Mouse (Mus musculus) intestine, embryonic 15.5 days (tissue): ENCODE results near the gene Olfr544. TPM values are rescaled to one million over a fixed set of nuclear protein-coding genes. Genes with fewer than 3 reads are reported as not detected.
A peak's percentile ranks its signal among the peaks of the same experiment; 100 is the strongest.

Source experiments
- ATAC-seq: fragments of 200-750 bp; cut with Nextera tagmentation; 2 replicates; pipeline ENCODE4 v1.8.0; 2017; ENCODE audit warnings: moderate TSS enrichment, moderate library complexity
- H3K27ac ChIP-seq: fragments of 300-500 bp; sonication (generic); 2 replicates; pipeline ENCODE4 v1.5.1; 2015; ENCODE audit warnings: mild to moderate bottlenecking, inconsistent platforms
- H3K27me3 ChIP-seq: fragments of 300-500 bp; sonication (generic); replicated peaks from 2 replicates; pipeline ENCODE4 v1.6.1; 2015; ENCODE audit warnings: inconsistent platforms
- H3K36me3 ChIP-seq: fragments of 300-500 bp; sonication (generic); 2 replicates; pipeline ENCODE4 v1.6.1; 2015; ENCODE audit warnings: inconsistent platforms
- H3K4me1 ChIP-seq: fragments of 300-500 bp; sonication (generic); replicated peaks from 2 replicates; pipeline ENCODE4 v1.6.1; 2015; ENCODE audit warnings: inconsistent platforms
- H3K4me2 ChIP-seq: fragments of 300-500 bp; sonication (generic); replicated peaks from 2 replicates; pipeline ENCODE4 v1.6.1; 2015; ENCODE audit warnings: mild to moderate bottlenecking, inconsistent platforms
- H3K4me3 ChIP-seq: fragments of 300-500 bp; sonication (generic); replicated peaks from 2 replicates; pipeline ENCODE4 v1.5.1; 2015; ENCODE audit warnings: inconsistent platforms
- H3K9ac ChIP-seq: fragments of 300-500 bp; sonication (generic); 2 replicates; pipeline ENCODE4 v1.6.1; 2015; ENCODE audit warnings: inconsistent platforms
- H3K9me3 ChIP-seq: fragments of 300-500 bp; sonication (generic); 2 replicates; pipeline ENCODE4 v1.6.1; 2016; ENCODE audit warnings: inconsistent platforms
- WGBS: fragments of 180-500 bp; shearing (Covaris S2); methylation state at CpG from one replicate; pipeline ENCODE4 v1.1.7; 2015; 5-methylcytosine and 5-hydroxymethylcytosine counted together
- polyA plus RNA-seq: library from polyadenylated mRNA; unstranded; fragments of >200 nt; fragmentation: Nextera tagmentation; extraction: Ambion mirVana; gene quantifications from 2 replicates; pipeline ENCODE4 v1.2.1, GENCODE M21; 2015

The Olfr544 gene
- 0.06 TPM in 1 of 2 replicates, not detected in the other for polyA plus RNA-seq

DNA sequence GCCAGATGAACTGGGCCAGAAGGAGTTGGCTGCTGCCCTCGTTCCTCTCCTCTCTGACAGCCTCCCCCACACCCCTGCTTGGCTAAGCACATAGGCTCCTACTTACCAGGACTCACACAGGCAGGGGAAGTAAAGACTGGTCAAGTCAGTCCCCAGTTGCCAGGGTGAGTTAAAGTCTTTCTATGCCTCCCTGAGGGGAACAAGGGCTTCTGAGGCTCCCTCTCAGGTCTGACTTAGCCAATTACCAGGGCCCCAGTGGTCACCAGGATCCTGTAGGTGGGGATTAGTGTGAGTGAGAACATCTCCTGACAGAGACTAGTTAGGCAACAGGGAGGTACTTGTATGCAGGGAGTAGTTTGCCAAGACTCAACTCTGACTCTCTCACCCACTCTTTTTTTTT lies at the start of gene Olfr544:
Gene Olfr544, minus strand, starts transcription at position 153 of the 400 bp plus-strand sequence.
- no peak within 1 kb of the TSS for H3K4me2 ChIP-seq
- H3K27ac ChIP-seq, result no peak within 1 kb of the TSS
- H3K27me3 ChIP-seq, result no peaks in the 10 kb centered on the region
- H3K9ac ChIP-seq, result no peak within 1 kb of the TSS
- WGBS, result 50% methylated on average over 1 of the region's 1 CpGs
- H3K4me3 ChIP-seq, result no peak within 1 kb of the TSS
- H3K36me3 ChIP-seq, result no peaks in the 10 kb centered on the region
- H3K9me3 ChIP-seq, result no peaks in the 10 kb centered on the region
- ATAC-seq, result no peak
- H3K4me1 ChIP-seq, result no peaks in the 10 kb centered on the region

DNA sequence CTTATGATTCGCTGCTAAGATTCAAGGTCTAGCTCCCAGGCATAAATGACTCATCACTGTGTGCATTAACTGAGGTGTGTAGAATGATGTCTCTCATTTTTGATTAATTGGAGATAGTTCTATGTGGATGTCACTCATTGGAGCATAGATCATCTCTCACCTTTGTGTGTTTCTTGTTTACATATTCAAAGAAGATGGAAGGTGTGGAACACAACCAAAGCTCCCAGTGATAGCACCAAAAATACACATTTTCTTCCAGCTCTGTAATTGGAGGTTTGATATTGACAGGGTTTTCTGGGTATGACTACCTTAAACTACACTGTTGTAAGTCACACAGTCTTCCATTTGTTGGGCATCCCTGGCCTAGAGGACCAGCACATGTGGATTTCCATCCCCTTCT lies 46.3 kb upstream of the Olfr544 start, which contains the start of gene Olfr547:
Gene Olfr547, plus strand, starts transcription at position 301 of the 400 bp plus-strand sequence.
- no peaks in the 10 kb centered on the region for H3K27me3 ChIP-seq
- WGBS, result 71% methylated on average over 1 of the region's 1 CpGs
- H3K9ac ChIP-seq, result no peak within 1 kb of the TSS
- no peaks in the 10 kb centered on the region for H3K4me1 ChIP-seq
- H3K27ac ChIP-seq, result no peak within 1 kb of the TSS
- H3K4me3 ChIP-seq, result no peak within 1 kb of the TSS
- no peaks in the 10 kb centered on the region for H3K9me3 ChIP-seq
- no peak within 1 kb of the TSS for H3K4me2 ChIP-seq
- no peak for ATAC-seq
- H3K36me3 ChIP-seq, result no peaks in the 10 kb centered on the region

DNA sequence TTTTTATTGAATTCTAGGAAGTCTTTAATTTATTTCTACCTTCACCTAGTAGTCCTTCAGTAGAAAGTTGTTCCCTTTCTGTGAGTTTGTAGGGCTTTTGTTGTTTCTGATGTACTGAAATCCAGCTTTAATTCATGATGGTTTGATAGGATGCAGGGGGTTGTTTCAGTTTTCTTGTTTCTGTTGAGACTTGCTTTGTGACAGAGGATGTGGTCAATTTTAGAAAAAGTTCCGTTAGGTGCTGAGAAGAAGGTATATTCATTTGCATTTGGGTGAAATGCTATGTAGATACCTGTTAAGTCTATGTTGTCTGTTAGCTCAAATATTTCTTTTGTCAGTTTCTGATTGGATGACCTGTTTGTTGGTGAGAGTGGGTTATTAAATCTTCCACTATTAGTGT lies 40.9 kb upstream of the Olfr544 start:
- H3K4me2 ChIP-seq, result no peak overlapping the region
- no peak overlapping the region for H3K27ac ChIP-seq
- no peak overlapping the region for H3K9ac ChIP-seq
- H3K36me3 ChIP-seq, result no peaks in the 10 kb centered on the region
- WGBS, result 80% methylated on average over 1 of the region's 1 CpGs
- no peaks in the 10 kb centered on the region for H3K4me1 ChIP-seq
- no peak for ATAC-seq
- H3K27me3 ChIP-seq, result no peaks in the 10 kb centered on the region
- no peaks in the 10 kb centered on the region for H3K9me3 ChIP-seq
- H3K4me3 ChIP-seq, result no peak overlapping the region

DNA sequence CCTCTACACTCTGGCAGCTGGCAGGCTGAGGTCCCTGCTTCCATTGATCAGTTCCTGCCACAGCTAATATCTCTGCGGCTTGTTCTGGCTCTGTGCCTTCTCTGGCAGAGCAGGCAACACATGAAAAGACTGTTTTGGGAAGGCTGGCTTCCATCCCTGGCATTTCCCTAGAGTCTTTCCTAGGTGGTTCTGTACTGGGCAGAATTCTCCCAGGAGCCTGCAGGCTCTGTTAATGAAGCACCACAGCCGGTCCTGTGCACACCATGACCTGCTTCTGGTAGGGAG lies 28.9 kb upstream of the Olfr544 start:
- 79% methylated on average over 2 of the region's 2 CpGs for WGBS
- H3K4me1 ChIP-seq, result 0 out of 2 replicates have a peak, but pooled peaks cover 2% of the 10 kb centered on the region
- no peak overlapping the region for H3K4me2 ChIP-seq
- H3K9ac ChIP-seq, result no peak overlapping the region
- H3K4me3 ChIP-seq, result no peak overlapping the region
- no peaks in the 10 kb centered on the region for H3K9me3 ChIP-seq
- no peaks in the 10 kb centered on the region for H3K36me3 ChIP-seq
- ATAC-seq, result no peak
- no peak overlapping the region for H3K27ac ChIP-seq
- H3K27me3 ChIP-seq, result no peaks in the 10 kb centered on the region

DNA sequence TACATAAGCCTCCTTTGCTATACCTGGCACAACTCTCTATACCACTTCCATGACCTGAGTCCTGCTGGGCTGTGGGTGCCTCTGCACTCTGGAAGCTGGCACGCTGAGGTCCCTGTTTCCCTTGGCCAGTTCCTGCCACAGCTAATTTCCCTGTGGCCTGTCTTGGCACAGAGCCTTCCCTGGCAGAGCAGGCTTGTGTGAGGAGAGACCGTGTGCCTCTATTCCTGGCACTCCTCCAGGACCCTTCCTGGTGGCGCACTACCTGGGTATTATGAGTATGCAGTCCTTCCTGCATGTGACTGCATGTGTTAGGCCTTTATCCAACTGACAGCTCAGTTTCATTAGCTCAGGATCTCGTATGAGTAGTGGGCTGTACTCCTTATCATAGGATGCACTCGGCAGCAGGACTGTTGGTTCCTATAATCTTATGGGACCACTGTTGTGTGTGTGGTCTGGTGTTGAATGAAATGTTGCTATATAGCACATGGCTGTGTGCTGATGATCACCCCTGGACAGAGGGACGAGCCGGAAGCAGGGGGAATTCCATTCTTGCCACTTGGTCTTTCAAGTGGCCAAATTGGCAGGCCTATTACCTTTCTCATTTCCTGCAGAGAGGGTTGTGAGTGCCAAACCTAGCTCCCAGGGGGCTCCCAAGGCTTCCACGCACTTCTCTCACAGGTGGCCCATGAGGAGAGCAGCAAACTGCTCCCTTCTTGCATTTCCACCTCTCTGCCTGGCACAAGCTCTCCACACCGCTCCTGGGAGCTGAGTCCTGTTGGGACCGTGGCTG lies 28.3 kb upstream of the Olfr544 start:
- H3K9me3 ChIP-seq, result no peaks in the 10 kb centered on the region
- no peaks in the 10 kb centered on the region for H3K36me3 ChIP-seq
- H3K4me2 ChIP-seq, result no peak overlapping the region
- ATAC-seq, result no peak
- 0 out of 2 replicates have a peak, but pooled peaks cover 2% of the 10 kb centered on the region for H3K4me1 ChIP-seq
- no peak overlapping the region for H3K9ac ChIP-seq
- 0 out of 2 replicates have a peak, but pooled peaks cover 2% of the 10 kb centered on the region for H3K27me3 ChIP-seq
- no peak overlapping the region for H3K4me3 ChIP-seq
- WGBS, result 74% methylated on average over 10 of the region's 10 CpGs
- H3K27ac ChIP-seq, result no peak overlapping the region

DNA sequence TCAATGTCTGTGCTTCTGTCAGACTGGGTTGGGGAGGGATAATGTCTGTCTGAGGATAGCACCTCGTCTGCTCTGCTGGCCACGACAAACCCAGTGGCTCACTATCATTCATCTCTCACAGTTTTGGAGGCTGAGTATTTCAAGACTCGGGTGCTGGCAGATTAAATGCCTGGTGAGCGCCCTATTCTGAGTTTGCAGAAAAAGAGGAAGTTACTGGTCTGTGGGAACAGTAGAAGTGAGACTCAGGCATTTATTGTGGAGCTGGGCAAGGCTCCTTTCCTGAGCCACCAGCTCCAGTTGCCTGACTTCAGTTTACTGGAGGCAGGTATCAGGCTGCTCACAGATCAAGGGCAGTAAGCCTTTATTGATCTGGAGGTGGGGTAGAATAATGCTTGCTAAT lies 26.0 kb upstream of the Olfr544 start:
- Histone ChIP-seq H3K4me2 (no peak overlapping the region), H3K36me3 (no peaks in the 10 kb centered on the region), H3K27me3 (0 out of 2 replicates have a peak, but pooled peaks cover 2% of the 10 kb centered on the region), H3K9ac (no peak overlapping the region), H3K4me3 (no peak overlapping the region), H3K27ac (no peak overlapping the region), H3K4me1 (0 out of 2 replicates have a peak, but pooled peaks cover 2% of the 10 kb centered on the region), H3K9me3 (no peaks in the 10 kb centered on the region)
- ATAC-seq, result no peak
- WGBS, result 71% methylated on average over 4 of the region's 4 CpGs

DNA sequence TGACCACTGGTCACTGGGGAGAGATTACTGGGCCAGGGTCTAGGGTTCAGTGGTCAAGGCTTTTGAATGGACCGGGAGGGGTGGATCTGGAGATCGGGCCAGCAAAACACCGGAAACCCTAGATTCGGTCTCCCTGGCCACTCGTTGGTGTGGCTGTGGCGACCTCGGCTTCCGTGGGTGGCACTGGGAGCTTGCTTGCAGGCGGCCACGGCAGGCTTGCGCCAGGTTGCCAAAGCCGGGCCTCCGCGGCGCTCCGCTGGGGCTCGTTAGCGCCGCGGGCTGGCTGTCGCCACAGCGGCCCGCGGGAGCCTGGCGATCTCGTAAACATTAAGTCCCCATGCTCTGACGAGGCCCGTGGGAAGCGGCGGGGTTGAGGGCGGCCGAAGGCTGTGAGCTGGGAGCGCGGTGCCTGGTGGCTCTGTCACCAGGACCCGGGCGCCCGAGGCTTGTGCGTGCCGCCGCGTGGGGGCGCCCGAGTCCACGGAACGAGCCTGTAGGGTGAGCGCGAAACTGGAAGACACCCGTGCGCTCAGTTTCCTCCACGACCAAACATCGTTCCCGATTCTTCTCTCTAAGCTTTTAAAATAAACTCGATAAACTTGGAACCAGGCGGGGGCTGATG lies 24.8 kb upstream of the Olfr544 start:
- under 1% methylated on average over 54 of the region's 54 CpGs for WGBS
- H3K27me3 ChIP-seq, result 0 out of 2 replicates have a peak, but pooled peaks cover 2% of the 10 kb centered on the region
- no peak overlapping the region for H3K27ac ChIP-seq
- H3K4me2 ChIP-seq, result peak overlapping the region; percentile 96
- H3K4me1 ChIP-seq, result 0 out of 2 replicates have a peak, but pooled peaks cover 2% of the 10 kb centered on the region
- no peaks in the 10 kb centered on the region for H3K9me3 ChIP-seq
- H3K36me3 ChIP-seq, result no peaks in the 10 kb centered on the region
- peak overlapping the region; percentile 65 for H3K9ac ChIP-seq
- ATAC-seq, result peak; percentile 97
- H3K4me3 ChIP-seq, result peak overlapping the region; percentile 51

DNA sequence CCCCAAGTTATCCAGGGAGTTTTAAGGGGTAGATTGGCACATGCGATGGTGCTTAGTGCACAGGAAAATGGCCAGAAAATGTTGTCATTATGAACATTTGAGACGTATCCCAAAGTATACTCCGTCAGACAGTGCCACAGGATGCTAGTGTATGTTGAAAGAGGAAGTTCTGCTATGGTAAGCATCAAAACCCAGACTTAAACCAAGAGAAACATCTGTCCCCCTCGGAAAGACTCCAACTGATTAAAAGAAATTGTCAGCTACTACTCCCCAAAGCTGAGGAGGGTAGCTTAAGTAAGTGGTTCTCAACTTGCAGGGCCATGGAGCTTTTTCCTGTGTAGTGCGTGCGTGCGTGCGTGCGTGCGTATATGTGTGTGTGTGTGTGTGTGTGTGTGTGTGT lies 23.8 kb upstream of the Olfr544 start:
- no peak for ATAC-seq
- 0 out of 2 replicates have a peak, but pooled peaks cover 2% of the 10 kb centered on the region for H3K27me3 ChIP-seq
- H3K27ac ChIP-seq, result no peak overlapping the region
- no peaks in the 10 kb centered on the region for H3K9me3 ChIP-seq
- 0 out of 2 replicates have a peak, but pooled peaks cover 2% of the 10 kb centered on the region for H3K4me1 ChIP-seq
- no peaks in the 10 kb centered on the region for H3K36me3 ChIP-seq
- WGBS, result 90% methylated on average over 10 of the region's 10 CpGs
- no peak overlapping the region for H3K4me3 ChIP-seq
- no peak overlapping the region for H3K4me2 ChIP-seq
- H3K9ac ChIP-seq, result no peak overlapping the region

DNA sequence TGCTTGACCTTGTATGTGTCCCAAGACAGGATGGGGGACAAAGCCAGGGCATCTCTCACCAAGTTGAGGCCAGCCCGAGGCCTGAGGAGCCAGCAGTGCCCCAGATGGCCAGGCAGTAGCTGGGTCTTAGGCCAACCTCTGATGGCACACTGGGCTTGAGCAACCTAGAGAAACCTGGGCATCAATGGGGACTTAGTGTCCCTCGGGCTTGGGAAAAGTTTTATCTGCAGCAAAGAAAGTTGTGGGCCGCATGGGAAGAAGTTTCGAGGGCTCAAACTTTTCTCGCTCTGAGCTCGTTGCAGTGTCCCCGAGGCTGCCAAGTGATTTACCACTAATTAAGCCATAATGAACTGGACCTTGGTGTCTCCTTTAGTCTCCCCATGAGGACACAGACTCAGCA lies 21.6 kb upstream of the Olfr544 start:
- Histone ChIP-seq H3K9ac (no peak overlapping the region), H3K36me3 (no peaks in the 10 kb centered on the region), H3K4me2 (no peak overlapping the region), H3K27ac (no peak overlapping the region), H3K9me3 (no peaks in the 10 kb centered on the region), H3K4me1 (0 out of 2 replicates have a peak, but pooled peaks cover 2% of the 10 kb centered on the region), H3K4me3 (no peak overlapping the region), H3K27me3 (0 out of 2 replicates have a peak, but pooled peaks cover 2% of the 10 kb centered on the region)
- no peak for ATAC-seq
- WGBS, result 85% methylated on average over 7 of the region's 7 CpGs

DNA sequence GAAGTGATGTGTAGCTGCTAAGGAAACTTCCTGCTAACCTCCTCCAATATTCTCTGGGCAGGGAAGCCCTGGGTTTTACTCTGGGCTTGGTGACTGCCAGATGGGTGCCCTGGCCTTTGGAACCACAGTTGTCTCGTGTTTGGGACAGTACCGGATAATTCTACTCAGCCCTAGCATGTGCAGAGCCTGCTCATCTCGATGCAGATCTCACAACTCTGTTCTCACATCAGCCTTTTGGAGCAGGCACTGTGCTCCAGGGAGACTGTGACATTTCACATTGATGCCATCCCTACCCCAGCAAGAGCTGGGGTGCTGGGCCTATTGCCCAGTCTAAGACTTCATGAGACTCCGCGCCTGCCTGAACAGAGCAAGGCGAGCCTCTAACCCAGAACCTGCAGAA lies 20.6 kb upstream of the Olfr544 start:
- WGBS, result 88% methylated on average over 6 of the region's 6 CpGs
- H3K4me2 ChIP-seq, result no peak overlapping the region
- H3K4me3 ChIP-seq, result no peak overlapping the region
- H3K4me1 ChIP-seq, result 0 out of 2 replicates have a peak, but pooled peaks cover 2% of the 10 kb centered on the region
- H3K27me3 ChIP-seq, result 0 out of 2 replicates have a peak, but pooled peaks cover 2% of the 10 kb centered on the region
- H3K36me3 ChIP-seq, result no peaks in the 10 kb centered on the region
- no peak overlapping the region for H3K27ac ChIP-seq
- H3K9me3 ChIP-seq, result no peaks in the 10 kb centered on the region
- H3K9ac ChIP-seq, result no peak overlapping the region
- ATAC-seq, result no peak

DNA sequence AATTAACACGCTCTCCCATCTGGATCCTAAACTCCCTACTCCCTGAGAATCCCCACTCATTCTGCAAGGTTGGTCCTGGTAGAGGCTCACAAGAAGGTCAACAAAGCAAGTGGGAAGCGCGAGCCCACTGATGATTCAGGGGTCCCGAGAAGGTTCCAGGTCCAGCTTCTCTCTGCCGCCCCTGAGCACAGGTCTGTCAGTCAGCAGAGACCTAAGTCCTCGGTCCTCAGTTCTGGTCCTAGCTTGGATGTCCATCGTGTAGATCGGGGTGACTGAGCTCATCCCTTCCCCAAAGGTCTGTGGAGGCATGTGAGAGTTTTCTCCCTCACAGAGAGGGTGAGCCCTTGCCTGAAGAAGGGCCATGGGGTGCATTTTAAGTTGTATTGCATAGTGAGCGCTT lies 20.0 kb upstream of the Olfr544 start:
- ATAC-seq, result no peak
- Histone ChIP-seq H3K4me1 (0 out of 2 replicates have a peak, but pooled peaks cover 2% of the 10 kb centered on the region), H3K27ac (no peak overlapping the region)

DNA sequence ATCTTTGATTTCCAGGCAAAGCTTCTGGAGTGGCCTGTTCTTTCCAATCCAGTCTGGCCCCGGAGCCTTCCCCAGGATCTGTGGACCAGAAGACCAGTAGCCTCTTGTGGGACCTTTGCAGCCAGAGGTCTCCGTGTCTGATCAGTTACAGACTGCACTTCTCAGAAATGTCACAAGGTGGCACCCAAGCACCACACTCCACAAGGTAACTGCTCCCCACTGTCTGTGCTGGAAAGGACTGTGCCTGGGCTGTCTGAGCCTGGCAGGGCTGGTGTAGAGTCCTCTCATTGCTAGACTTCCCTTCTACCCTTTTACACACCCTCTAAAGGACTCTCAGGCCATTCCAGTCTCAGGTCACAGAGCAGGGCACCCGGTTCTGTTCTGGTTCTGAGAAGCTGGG lies 18.7 kb upstream of the Olfr544 start:
- no peaks in the 10 kb centered on the region for H3K4me1 ChIP-seq
- no peak overlapping the region for H3K27ac ChIP-seq
- no peak overlapping the region for H3K4me2 ChIP-seq
- H3K36me3 ChIP-seq, result no peaks in the 10 kb centered on the region
- H3K4me3 ChIP-seq, result no peak overlapping the region
- peak; percentile 82 for ATAC-seq
- no peaks in the 10 kb centered on the region for H3K9me3 ChIP-seq
- H3K27me3 ChIP-seq, result 0 out of 2 replicates have a peak, but pooled peaks cover 2% of the 10 kb centered on the region
- no peak overlapping the region for H3K9ac ChIP-seq
- 44% methylated on average over 3 of the region's 3 CpGs for WGBS

More for the DNA sequence above, 20.0 kb upstream of the Olfr544 start:
- 0 out of 2 replicates have a peak, but pooled peaks cover 2% of the 10 kb centered on the region for H3K27me3 ChIP-seq
- H3K9ac ChIP-seq, result no peak overlapping the region
- 84% methylated on average over 9 of the region's 9 CpGs for WGBS
- no peak overlapping the region for H3K4me2 ChIP-seq
- H3K4me3 ChIP-seq, result no peak overlapping the region
- H3K36me3 ChIP-seq, result no peaks in the 10 kb centered on the region
- H3K9me3 ChIP-seq, result no peaks in the 10 kb centered on the region
